Mouse (Mus musculus): ENCODE data around the gene Wdr53. TPM values are rescaled to one million over a fixed set of nuclear protein-coding genes. Genes with fewer than 3 reads are reported as not detected.
"Not testable (repeated sequence)": the region's sequence is repeated elsewhere in the genome, so short reads cannot be mapped to it uniquely, and the experiment has no call there.

Wdr53 gene
- polyA plus RNA-seq, 1 experiment from 2014 or later = 16.1 TPM

DNA sequence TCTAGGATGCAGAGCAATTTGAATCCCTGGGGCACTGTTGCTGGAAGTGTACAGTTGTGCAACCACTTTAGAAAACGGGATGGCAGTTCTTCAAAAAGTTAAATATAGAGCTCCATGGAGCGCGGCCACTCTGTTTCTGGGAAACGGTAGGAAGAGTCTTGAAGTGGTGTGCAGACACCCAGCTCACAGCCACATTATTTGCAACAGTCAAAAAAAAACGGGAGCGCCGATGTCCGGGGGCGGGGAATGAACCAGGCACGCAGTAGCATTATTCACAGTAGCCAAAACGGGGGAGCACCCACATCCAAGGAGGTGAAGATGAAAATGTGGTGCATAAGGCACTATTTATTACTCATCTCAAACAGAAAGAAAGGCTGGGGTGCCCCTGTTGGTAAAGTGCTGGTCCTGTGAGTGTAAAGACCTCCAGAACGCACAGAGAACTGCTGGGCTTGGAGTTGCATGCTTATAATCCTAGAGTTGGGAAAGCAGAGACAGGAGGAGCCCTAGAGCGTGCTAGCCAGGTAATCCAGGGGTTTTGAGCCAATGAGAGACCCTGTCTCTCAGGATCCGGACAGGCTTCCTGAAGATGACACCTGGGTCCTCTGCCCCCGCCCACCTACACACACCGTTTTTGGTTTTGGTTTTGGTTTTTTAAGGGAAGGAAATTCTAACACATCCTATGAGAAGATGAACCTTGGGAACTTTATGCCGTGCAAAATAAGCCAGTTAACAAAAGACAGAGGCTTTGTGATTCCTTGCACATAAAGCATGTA lies 32.0 kb upstream of the Wdr53 start:
- no peaks in the 10 kb centered on the region for H3K27me3 ChIP-seq (replicated peaks; ENCODE audit: insufficient read depth, low read length)
- no peaks in the 10 kb centered on the region for H3K4me1 ChIP-seq (ENCODE audit: insufficient read depth, low read depth, low read length)
- H3K4me3 ChIP-seq (ENCODE audit: low read depth, low read length) = no peak overlapping the region
- H3K36me3 ChIP-seq (ENCODE audit: insufficient read depth, low read length) = no peaks in the 10 kb centered on the region
- no peak overlapping the region for H3K27ac ChIP-seq (ENCODE audit: low read length)
- ATAC-seq = no peak
- peak; percentile 20 for DNase-seq (ENCODE audit: low spot score)
- no peak for TF ChIP-seq EP300 (IDR thresholded peaks at IDR 0.05)
- no peak for TF ChIP-seq CTCF (IDR thresholded peaks at IDR 0.05)
- H3K9me3 ChIP-seq (ENCODE audit: low read length) = no peaks in the 10 kb centered on the region
- 65% methylated on average over 17 of the region's 17 CpGs for WGBS
- no peak overlapping the region for H3K4me2 ChIP-seq (replicated peaks; ENCODE audit: low read depth, low read length)
- no peak overlapping the region for H3K9ac ChIP-seq (replicated peaks; ENCODE audit: low read depth)

DNA sequence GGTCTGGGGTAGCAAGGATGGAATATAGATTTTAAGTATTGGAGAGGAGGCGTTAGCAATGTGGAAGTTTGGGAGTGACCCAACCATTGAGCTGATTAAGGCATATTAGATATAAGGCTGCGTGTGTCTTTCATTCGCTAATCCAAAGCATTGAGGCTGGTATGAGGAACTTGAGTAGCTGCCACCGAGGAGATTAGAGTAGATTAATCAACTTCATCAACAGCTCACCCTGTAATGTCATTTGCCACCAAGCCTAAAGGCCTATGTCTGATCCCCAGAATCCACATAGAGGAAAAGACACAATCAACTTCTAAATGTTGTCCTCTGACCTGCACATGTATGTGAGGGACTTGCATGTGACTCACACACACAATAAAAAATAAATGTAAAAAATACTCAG lies 25.2 kb upstream of the Wdr53 start:
- no peak for ATAC-seq
- H3K4me3 ChIP-seq (ENCODE audit: low read depth, low read length) = no peak overlapping the region

DNA sequence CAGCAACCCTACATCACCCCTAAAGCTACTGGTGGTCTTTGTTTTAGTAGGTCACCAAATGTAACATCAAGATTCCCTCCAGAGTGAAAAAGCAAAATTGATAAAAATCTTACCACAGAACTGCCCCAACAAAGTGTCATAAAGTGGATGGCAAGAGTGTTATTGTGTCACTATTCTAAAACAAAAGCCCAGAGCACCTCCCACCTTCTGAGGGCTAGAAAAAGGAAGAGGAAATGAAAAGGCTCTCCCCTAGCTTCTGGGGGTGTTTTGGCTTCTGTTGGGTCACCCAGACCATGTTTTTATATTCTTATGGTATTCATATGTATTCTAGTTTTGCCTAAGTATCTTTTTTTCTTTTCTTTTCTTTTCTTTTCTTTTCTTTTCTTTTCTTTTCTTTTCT lies 24.6 kb upstream of the Wdr53 start:
- Histone ChIP-seq H3K9ac (replicated peaks; ENCODE audit: low read depth) (no peak overlapping the region), H3K4me2 (replicated peaks; ENCODE audit: low read depth, low read length) (no peak overlapping the region), H3K27me3 (replicated peaks; ENCODE audit: insufficient read depth, low read length) (no peaks in the 10 kb centered on the region), H3K36me3 (ENCODE audit: insufficient read depth, low read length) (no peaks in the 10 kb centered on the region), H3K4me3 (ENCODE audit: low read depth, low read length) (no peak overlapping the region), H3K4me1 (ENCODE audit: insufficient read depth, low read depth, low read length) (no peaks in the 10 kb centered on the region), H3K9me3 (ENCODE audit: low read length) (no peaks in the 10 kb centered on the region), H3K27ac (ENCODE audit: low read length) (no peak overlapping the region)
- ATAC-seq (no peak), DNase-seq (ENCODE audit: low spot score) (no peak)
- TF ChIP-seq EP300 (IDR thresholded peaks at IDR 0.05) (no peak), CTCF (IDR thresholded peaks at IDR 0.05) (no peak)

More for the DNA sequence above, 25.2 kb upstream of the Wdr53 start:
- H3K27ac ChIP-seq (ENCODE audit: low read length) = no peak overlapping the region
- H3K4me1 ChIP-seq (ENCODE audit: insufficient read depth, low read depth, low read length) = no peaks in the 10 kb centered on the region
- no peak overlapping the region for H3K4me2 ChIP-seq (replicated peaks; ENCODE audit: low read depth, low read length)
- no peaks in the 10 kb centered on the region for H3K9me3 ChIP-seq (ENCODE audit: low read length)
- no peaks in the 10 kb centered on the region for H3K36me3 ChIP-seq (ENCODE audit: insufficient read depth, low read length)
- no peak overlapping the region for H3K9ac ChIP-seq (replicated peaks; ENCODE audit: low read depth)
- TF ChIP-seq CTCF (IDR thresholded peaks at IDR 0.05) (no peak), EP300 (IDR thresholded peaks at IDR 0.05) (no peak)
- no peak for DNase-seq (ENCODE audit: low spot score)
- no peaks in the 10 kb centered on the region for H3K27me3 ChIP-seq (replicated peaks; ENCODE audit: insufficient read depth, low read length)
- WGBS = 76% methylated on average over 4 of the region's 4 CpGs

DNA sequence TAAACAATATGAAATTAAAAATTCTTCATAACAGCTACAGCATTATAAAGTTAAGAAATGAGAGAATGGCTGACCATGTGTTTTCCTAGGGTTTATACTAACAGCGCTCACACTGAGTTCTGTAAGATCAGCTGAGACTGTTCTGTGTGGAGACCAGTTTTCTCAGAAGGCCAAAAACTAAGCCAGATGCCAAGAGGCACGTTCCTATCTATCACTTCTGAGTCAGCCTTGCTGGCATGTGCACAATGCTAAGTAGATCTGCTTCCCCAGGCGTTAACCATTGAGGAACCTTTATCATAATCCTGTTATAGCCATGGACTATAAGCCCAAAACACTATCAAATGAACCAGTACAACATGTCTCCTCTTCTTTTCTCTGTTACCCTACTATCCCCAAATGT lies 15.0 kb upstream of the Wdr53 start:
- not testable (repeated sequence) for H3K27me3 ChIP-seq (replicated peaks; ENCODE audit: insufficient read depth, low read length); H3K27ac ChIP-seq (ENCODE audit: low read length); H3K9ac ChIP-seq (replicated peaks; ENCODE audit: low read depth); ATAC-seq; H3K4me2 ChIP-seq (replicated peaks; ENCODE audit: low read depth, low read length); H3K4me3 ChIP-seq (ENCODE audit: low read depth, low read length); H3K4me1 ChIP-seq (ENCODE audit: insufficient read depth, low read depth, low read length); H3K9me3 ChIP-seq (ENCODE audit: low read length)
- WGBS = 68% methylated on average over 3 of the region's 3 CpGs
- DNase-seq (ENCODE audit: low spot score) = peak; percentile 19
- peaks cover 12% of the 10 kb centered on the region; the same call in 1 of the 2 replicates for H3K36me3 ChIP-seq (ENCODE audit: insufficient read depth, low read length)

DNA sequence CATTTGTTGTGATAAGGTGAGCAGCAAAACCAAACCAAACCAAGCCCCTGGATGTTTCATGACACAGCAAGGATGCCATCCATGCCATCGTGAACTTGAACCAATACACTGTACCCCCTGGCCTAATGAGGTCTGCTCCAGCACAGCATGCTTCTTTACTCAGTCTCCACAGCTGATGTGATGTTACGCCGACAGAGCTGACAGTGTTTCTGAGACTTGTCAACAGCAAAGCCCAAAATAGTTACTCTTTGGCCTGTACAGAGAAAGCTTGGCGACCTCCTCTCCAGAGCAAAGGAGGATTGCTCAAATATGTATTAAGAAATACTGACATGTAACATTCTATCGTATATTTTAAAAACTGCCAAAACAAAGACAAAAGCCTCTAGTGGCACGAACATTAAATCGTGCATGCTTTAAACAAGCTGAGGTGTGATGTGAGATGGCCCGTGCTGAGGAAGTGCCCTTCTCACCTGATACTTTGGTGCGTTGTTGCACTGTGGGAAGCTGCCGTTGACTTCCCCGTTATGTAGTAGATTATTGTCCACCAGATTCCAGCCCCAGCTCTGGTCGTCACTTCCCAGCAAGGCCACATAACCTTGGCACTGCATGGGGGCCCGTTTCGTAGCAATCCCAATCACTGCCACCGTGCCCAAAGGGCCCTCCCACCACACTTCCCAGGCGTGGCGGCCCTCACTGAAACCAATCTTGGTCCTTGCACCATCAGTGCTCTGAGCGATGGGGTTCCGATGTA lies 8.9 kb upstream of the Wdr53 start:
- DNase-seq (ENCODE audit: low spot score) (peak; percentile 89), ATAC-seq (peak; percentile 90)
- peak; percentile 71 for TF ChIP-seq EP300 (IDR thresholded peaks at IDR 0.05)
- peak; percentile 3; the same call in 1 of the 2 replicates for TF ChIP-seq CTCF (IDR thresholded peaks at IDR 0.05)
- Histone ChIP-seq H3K4me1 (ENCODE audit: insufficient read depth, low read depth, low read length) (no peaks in the 10 kb centered on the region), H3K9ac (replicated peaks; ENCODE audit: low read depth) (no peak overlapping the region), H3K27ac (ENCODE audit: low read length) (peak overlapping the region; percentile 47), H3K36me3 (ENCODE audit: insufficient read depth, low read length) (0 out of 2 replicates have a peak, but pooled peaks cover 9% of the 10 kb centered on the region), H3K27me3 (replicated peaks; ENCODE audit: insufficient read depth, low read length) (no peaks in the 10 kb centered on the region), H3K9me3 (ENCODE audit: low read length) (no peaks in the 10 kb centered on the region), H3K4me3 (ENCODE audit: low read depth, low read length) (no peak overlapping the region), H3K4me2 (replicated peaks; ENCODE audit: low read depth, low read length) (no peak overlapping the region)
- WGBS = 65% methylated on average over 19 of the region's 19 CpGs

DNA sequence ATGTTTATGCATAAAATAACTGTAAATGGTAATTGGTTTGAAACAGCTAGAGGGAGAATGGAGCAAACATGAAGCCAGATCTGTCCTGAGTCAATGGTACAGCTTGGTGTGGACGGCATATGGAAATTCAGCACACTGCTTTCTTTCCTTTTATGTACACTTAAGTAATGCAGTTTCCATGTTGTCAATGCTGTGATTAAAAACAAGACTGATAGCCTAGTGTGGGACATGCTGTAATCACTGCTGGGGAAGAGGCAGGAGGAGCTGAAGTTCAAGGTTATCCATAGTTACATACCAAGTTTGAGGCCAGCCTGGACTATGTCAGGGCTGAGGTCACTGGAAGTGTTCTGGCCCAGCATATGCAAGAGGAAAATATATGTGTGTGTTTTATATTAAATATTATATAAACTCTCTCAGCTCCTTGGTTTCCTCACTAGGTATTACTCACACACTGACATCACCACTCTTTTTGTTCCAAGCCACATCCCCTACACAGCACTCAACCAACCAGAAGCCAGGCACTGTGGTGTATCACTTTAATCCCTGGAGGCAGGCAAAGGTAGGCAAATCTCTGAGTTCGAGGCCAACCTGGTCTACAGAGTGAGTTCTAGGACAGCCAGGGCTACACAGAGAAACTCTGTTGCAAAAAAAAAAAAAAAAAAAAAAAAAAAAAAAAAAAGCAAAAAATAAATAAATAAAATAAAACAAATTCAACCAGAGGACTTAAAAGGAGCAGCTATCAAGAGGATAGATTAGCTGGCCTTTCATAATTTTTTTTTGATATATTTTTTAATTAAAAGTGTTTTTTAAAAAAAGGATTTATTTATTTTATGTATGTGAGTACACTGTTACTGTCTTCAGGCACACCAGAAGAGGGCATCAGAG lies 7.4 kb upstream of the Wdr53 start:
- peak; percentile 31 for DNase-seq (ENCODE audit: low spot score)
- H3K4me1 ChIP-seq (ENCODE audit: insufficient read depth, low read depth, low read length) = no peaks in the 10 kb centered on the region
- 72% methylated on average over 2 of the region's 2 CpGs for WGBS
- H3K9me3 ChIP-seq (ENCODE audit: low read length) = no peaks in the 10 kb centered on the region
- no peak overlapping the region for H3K9ac ChIP-seq (replicated peaks; ENCODE audit: low read depth)
- no peak overlapping the region for H3K4me3 ChIP-seq (ENCODE audit: low read depth, low read length)
- TF ChIP-seq CTCF (IDR thresholded peaks at IDR 0.05) = no peak
- TF ChIP-seq EP300 (IDR thresholded peaks at IDR 0.05) = no peak
- no peaks in the 10 kb centered on the region for H3K27me3 ChIP-seq (replicated peaks; ENCODE audit: insufficient read depth, low read length)
- ATAC-seq = no peak
- 0 out of 2 replicates have a peak, but pooled peaks cover 2% of the 10 kb centered on the region for H3K36me3 ChIP-seq (ENCODE audit: insufficient read depth, low read length)
- no peak overlapping the region for H3K4me2 ChIP-seq (replicated peaks; ENCODE audit: low read depth, low read length)
- no peak overlapping the region for H3K27ac ChIP-seq (ENCODE audit: low read length)

Measured in lung, postnatal 0 days (tissue).